Mouse (Mus musculus) left cerebral cortex, adult 2 months (tissue): ENCODE results near the gene Rars2. TPM values are rescaled to one million over a fixed set of nuclear protein-coding genes. Genes with fewer than 3 reads are reported as not detected.

ENCODE experiments used
- DNase-seq, 2 experiments: peaks; one replicate each; pipeline ENCODE4 v3.0.0; 2021 to 2022; ENCODE audit warnings: low spot score in 2 of 2, mixed read lengths in 1 of 2; ENCODE audit errors: extremely low spot score in 1 of 2
- H3K27ac ChIP-seq: fragments of 200-600 bp; 2 replicates; pipeline ENCODE4 v1.8.1; 2022
- H3K4me3 ChIP-seq: fragments of 200-600 bp; 2 replicates; pipeline ENCODE4 v1.8.1; 2022
- CTCF ChIP-seq: fragments of 200-600 bp; IDR thresholded peaks from 2 replicates; pipeline ENCODE4 v1.8.1; 2022; ENCODE audit warnings: antibody characterized with exemption, mild to moderate bottlenecking, moderate library complexity
- intact Hi-C: fragments of 180-260 bp; cut with DNase I; formaldehyde crosslinking; loops from one replicate; pipeline ENCODE4 v1.15.1; 2025
- total RNA-seq, 2 experiments: library from RNA; stranded (reverse); gene quantifications; 2 replicates each; pipeline ENCODE4 v1.2.3; 2021

The Rars2 gene
- total RNA-seq, 2 experiments from 2014 or later: 21.3 to 27.7 TPM

- intact Hi-C loops: no loop called here
- TF ChIP-seq CTCF: no peak
- Histone ChIP-seq H3K4me3 (no peak overlapping the region), H3K27ac (no peak overlapping the region)
- DNase-seq: no peak
Measured at GRCm38 (mm10) chr4:34707248-34707647, 92.5 kb downstream of the Rars2 start.

GRCm38 (mm10) chr4:34708127-34708526, 93.4 kb downstream of the Rars2 start:
- intact Hi-C loops: no loop called here

More at GRCm38 (mm10) chr4:34708127-34708526, 93.4 kb downstream of the Rars2 start:
- H3K4me3 ChIP-seq: no peak overlapping the region
- DNase-seq: no peak
- H3K27ac ChIP-seq: no peak overlapping the region
- no peak for TF ChIP-seq CTCF

Other genes with a start within 250 kb of the Rars2 start
- gene Akirin2, start 64.0 kb upstream of the Rars2 start, total RNA-seq: 100 to 1,000 TPM in 1 of 2 experiments, 10 to 100 TPM in 1; 97.9 to 111 TPM
- gene Orc3, start within 50 bp of the Rars2 start, total RNA-seq: 10 to 100 TPM; 41.6 to 42.4 TPM
- 10 to 100 TPM; 18.6 to 21.8 TPM for gene Slc35a1, start 72.5 kb downstream of the Rars2 start, total RNA-seq
- 1 to 10 TPM; 1.8 to 2.1 TPM for gene Cfap206, start 115.2 kb downstream of the Rars2 start, total RNA-seq
- gene Gm136, start 141.3 kb downstream of the Rars2 start, total RNA-seq: not detected
- 10 to 100 TPM; 20.4 to 21.0 TPM for gene Smim8, start 163.5 kb downstream of the Rars2 start, total RNA-seq